Mouse (Mus musculus) adrenal gland, postnatal 14 days (tissue): ENCODE results near the gene Frmpd2. TPM values are rescaled to one million over a fixed set of nuclear protein-coding genes. Genes with fewer than 3 reads are reported as not detected.

Experiments used
- DNase-seq: peaks from one replicate; pipeline ENCODE4 v3.0.0; 2021; ENCODE audit warnings: mixed read lengths
- total RNA-seq: library from RNA; stranded (reverse); gene quantifications from 2 replicates; pipeline ENCODE4 v1.2.3, GENCODE M21; 2021

Frmpd2 gene
- total RNA-seq, 1 experiment from 2014 or later = not detected

- no peak for DNase-seq
These were observed 37.2 kb downstream of the Frmpd2 start for GRCm38 (mm10) chr14:33508660-33509059.

- no peak for DNase-seq
These were observed 42.4 kb downstream of the Frmpd2 start for GRCm38 (mm10) chr14:33513877-33514276.

GRCm38 (mm10) chr14:33514756-33515285 is 43.3 kb downstream of the Frmpd2 start:
- no peak for DNase-seq

GRCm38 (mm10) chr14:33521538-33521937 is 50.0 kb downstream of the Frmpd2 start:
- peak; percentile 8 for DNase-seq

GRCm38 (mm10) chr14:33525272-33525983 is 53.9 kb downstream of the Frmpd2 start:
- no peak for DNase-seq

- peak; percentile 17 for DNase-seq
These were observed 55.1 kb downstream of the Frmpd2 start for GRCm38 (mm10) chr14:33526621-33527020.

- DNase-seq = no peak
These were observed 56.4 kb downstream of the Frmpd2 start for GRCm38 (mm10) chr14:33527938-33528337.

GRCm38 (mm10) chr14:33531331-33531912 is 59.9 kb downstream of the Frmpd2 start:
- DNase-seq = no peak

- DNase-seq = no peak
These were observed 61.3 kb downstream of the Frmpd2 start for GRCm38 (mm10) chr14:33532792-33533191.

- DNase-seq = no peak
These were observed 62.0 kb downstream of the Frmpd2 start for GRCm38 (mm10) chr14:33533516-33533915.

GRCm38 (mm10) chr14:33535317-33535716 is 63.8 kb downstream of the Frmpd2 start:
- no peak for DNase-seq

- DNase-seq = no peak
These were observed 68.2 kb downstream of the Frmpd2 start for GRCm38 (mm10) chr14:33539559-33540167.

GRCm38 (mm10) chr14:33545565-33546143 is 74.2 kb downstream of the Frmpd2 start:
- DNase-seq = no peak

- DNase-seq = no peak
These were observed 77.2 kb downstream of the Frmpd2 start for GRCm38 (mm10) chr14:33548650-33549049.

- DNase-seq = peak; percentile 16
These were observed 78.4 kb downstream of the Frmpd2 start for GRCm38 (mm10) chr14:33549856-33550255.

GRCm38 (mm10) chr14:33570737-33571136 is 99.2 kb downstream of the Frmpd2 start:
- DNase-seq = no peak

- DNase-seq = no peak
These were observed 102.1 kb downstream of the Frmpd2 start for GRCm38 (mm10) chr14:33573643-33574042.

- no peak for DNase-seq
These were observed 108.4 kb downstream of the Frmpd2 start for GRCm38 (mm10) chr14:33579771-33580484.

GRCm38 (mm10) chr14:33588951-33589350 is 117.5 kb downstream of the Frmpd2 start, which contains the start of gene Ptpn20:
TSS of gene Ptpn20 (plus strand) at chr14:33589207.
- peak; percentile 4 for DNase-seq

- DNase-seq = no peak
These were observed 127.1 kb downstream of the Frmpd2 start for GRCm38 (mm10) chr14:33598376-33599130.

GRCm38 (mm10) chr14:33607431-33607830 is 135.9 kb downstream of the Frmpd2 start:
- DNase-seq = no peak
